Mouse (Mus musculus) lung, postnatal 25 days (tissue): ENCODE measurements around the gene Gm49395.

Experiments
- DNase-seq: peaks from one replicate; pipeline ENCODE4 v3.0.0; 2022; ENCODE audit warnings: low spot score

Gene Gm49395

GRCm38 (mm10) chr13:115052568-115052967 is 49.2 kb downstream of the Gm49395 start:
- DNase-seq: no peak

- peak; percentile 36 for DNase-seq
Observed at GRCm38 (mm10) chr13:115050660-115051559, 50.8 kb downstream of the Gm49395 start.

GRCm38 (mm10) chr13:115042652-115043051 is 59.1 kb downstream of the Gm49395 start:
- DNase-seq: no peak

GRCm38 (mm10) chr13:115037304-115037703 is 64.4 kb downstream of the Gm49395 start:
- DNase-seq: no peak

GRCm38 (mm10) chr13:115035387-115035786 is 66.3 kb downstream of the Gm49395 start:
- no peak for DNase-seq

- DNase-seq: no peak
Observed at GRCm38 (mm10) chr13:115033135-115033534, 68.6 kb downstream of the Gm49395 start.

- DNase-seq: no peak
Observed at GRCm38 (mm10) chr13:115031177-115032000, 70.3 kb downstream of the Gm49395 start.

GRCm38 (mm10) chr13:115025394-115025793 is 76.3 kb downstream of the Gm49395 start:
- DNase-seq: no peak

GRCm38 (mm10) chr13:115022117-115022787 is 79.5 kb downstream of the Gm49395 start:
- no peak for DNase-seq

GRCm38 (mm10) chr13:115021411-115021810 is 80.3 kb downstream of the Gm49395 start:
- no peak for DNase-seq

- DNase-seq: no peak
Observed at GRCm38 (mm10) chr13:115020727-115021126, 81.0 kb downstream of the Gm49395 start.

- no peak for DNase-seq
Observed at GRCm38 (mm10) chr13:115017545-115017944, 84.2 kb downstream of the Gm49395 start.

- no peak for DNase-seq
Observed at GRCm38 (mm10) chr13:115011547-115011946, 90.2 kb downstream of the Gm49395 start.

GRCm38 (mm10) chr13:115006213-115006835 is 95.4 kb downstream of the Gm49395 start:
- no peak for DNase-seq

GRCm38 (mm10) chr13:115005342-115005741 is 96.4 kb downstream of the Gm49395 start:
- DNase-seq: no peak

GRCm38 (mm10) chr13:115003444-115004053 is 98.2 kb downstream of the Gm49395 start:
- DNase-seq: no peak

- DNase-seq: no peak
Observed at GRCm38 (mm10) chr13:115002837-115003236, 98.9 kb downstream of the Gm49395 start.

GRCm38 (mm10) chr13:115002155-115002554 is 99.6 kb downstream of the Gm49395 start:
- no peak for DNase-seq

GRCm38 (mm10) chr13:114999582-114999981 is 102.1 kb downstream of the Gm49395 start:
- no peak for DNase-seq

GRCm38 (mm10) chr13:114998100-114998499 is 103.6 kb downstream of the Gm49395 start:
- DNase-seq: no peak

GRCm38 (mm10) chr13:114992260-114993014 is 109.3 kb downstream of the Gm49395 start:
- no peak for DNase-seq
